Mouse (Mus musculus): ENCODE data around the gene Epn3.

DNA sequence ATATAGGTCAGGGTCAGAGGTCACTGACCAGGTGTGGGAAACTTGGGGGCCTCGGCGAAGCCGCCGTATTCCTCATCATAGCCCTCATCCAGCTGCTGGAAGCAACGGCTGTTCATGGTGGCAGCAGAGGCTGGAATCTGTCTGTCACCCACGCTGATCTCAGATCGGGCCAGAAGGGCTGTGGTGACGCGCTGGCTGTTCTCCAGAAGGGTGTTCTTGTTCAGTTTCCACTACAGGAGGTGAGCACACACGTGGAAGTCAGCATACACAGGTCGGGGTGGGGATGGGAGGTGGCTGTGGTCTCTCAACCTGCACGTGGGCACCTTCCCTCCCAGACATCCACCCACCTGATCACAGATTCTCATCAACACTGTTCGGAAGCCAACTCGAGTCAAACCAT, 15.9 kb downstream of the Epn3 start:
- TF ChIP-seq EP300 (optimal IDR thresholded peaks at IDR 0.05) (no peak), CTCF (IDR thresholded peaks at IDR 0.05; ENCODE audit: low read depth) (no peak)

All from stomach, postnatal 0 days (tissue).